Mouse (Mus musculus): Measurements from ENCODE around the gene Borcs7. TPM values are rescaled to one million over a fixed set of nuclear protein-coding genes. Genes with fewer than 3 reads are reported as not detected.

Gene Borcs7
- polyA plus RNA-seq, 2 experiments, result 9.5 to 13.5 TPM

DNA sequence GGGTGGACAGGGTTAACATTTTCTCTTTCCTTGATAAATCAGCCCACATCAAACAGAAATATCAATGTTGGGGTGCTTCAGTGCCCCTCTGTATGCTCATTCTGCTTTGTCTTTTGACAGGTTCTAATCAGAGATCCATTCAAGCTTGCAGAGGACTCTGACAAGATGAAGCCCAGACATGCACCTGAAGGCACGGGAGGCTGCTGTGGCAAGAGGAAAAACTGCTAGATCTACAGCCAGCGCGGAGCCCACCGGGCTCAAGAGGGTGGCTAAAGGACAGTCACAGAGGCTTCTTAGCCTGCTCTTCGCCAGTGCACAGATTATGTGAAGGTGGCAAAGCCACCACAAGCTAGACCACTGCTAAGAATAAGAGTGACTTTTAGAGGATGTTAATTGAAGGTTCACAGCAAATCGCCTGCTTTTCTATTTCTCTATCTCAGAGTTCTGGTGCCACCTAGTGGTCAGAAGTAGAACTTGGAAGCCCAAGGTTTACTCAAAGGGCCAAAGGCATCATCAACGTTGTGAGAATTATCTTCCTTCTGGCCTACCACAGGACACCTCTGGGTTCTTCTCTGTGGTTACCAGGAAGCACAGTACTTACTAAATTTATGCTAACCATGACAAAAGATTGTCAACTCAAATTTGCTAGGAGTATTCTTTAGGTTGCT, 50.8 kb downstream of the Borcs7 start:
- Histone ChIP-seq H3K4me2 (replicated peaks; ENCODE audit: low read depth, low read length, severe bottlenecking) (no peak overlapping the region), H3K27me3 (ENCODE audit: control insufficient read depth, insufficient read depth, low read length) (no peaks in the 10 kb centered on the region), H3K27ac (replicated peaks; ENCODE audit: low read depth, low read length) (no peak overlapping the region), H3K4me1 (ENCODE audit: control insufficient read depth, insufficient read depth, low read length) (no peaks in the 10 kb centered on the region), H3K36me3 (ENCODE audit: control insufficient read depth, insufficient read depth, low read length) (peaks cover 16% of the 10 kb centered on the region), H3K4me3 (replicated peaks; ENCODE audit: low read length) (no peak overlapping the region), H3K9ac (ENCODE audit: low read depth, low read length, severe bottlenecking) (no peak overlapping the region), H3K9me3 (ENCODE audit: control insufficient read depth, low read length) (no peaks in the 10 kb centered on the region)
- TF ChIP-seq POLR2A (IDR thresholded peaks at IDR 0.05; ENCODE audit: borderline replicate concordance, extremely low read depth, insufficient read depth, insufficient read length), result no peak
- 55% methylated on average over 7 of the region's 7 CpGs for WGBS
- DNase-seq (ENCODE audit: low spot score) (peak; percentile 78), ATAC-seq (ENCODE audit: low FRiP score, low read depth) (no peak; the same call in 1 of the 2 replicates)

DNA sequence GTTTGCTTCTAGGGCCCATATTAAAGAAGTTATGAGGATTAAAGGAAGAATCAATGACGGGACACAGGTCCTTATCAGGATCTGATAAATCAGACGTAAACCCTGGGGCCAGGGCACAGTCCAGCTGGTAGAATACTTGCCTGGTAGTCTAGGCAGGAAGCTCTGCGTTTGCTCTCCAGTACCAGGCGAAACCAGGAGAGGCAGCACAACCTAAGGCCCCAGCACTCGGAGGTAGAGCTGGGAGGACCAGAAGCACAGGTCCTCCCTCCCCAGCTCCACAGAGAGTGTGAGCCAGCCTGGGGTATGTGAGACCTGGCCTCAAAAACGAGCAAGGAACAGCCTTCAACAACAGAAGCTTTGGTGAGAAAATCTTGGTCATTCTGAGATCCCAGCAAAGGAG, 51.9 kb downstream of the Borcs7 start:
- TF ChIP-seq POLR2A (IDR thresholded peaks at IDR 0.05; ENCODE audit: borderline replicate concordance, extremely low read depth, insufficient read depth, insufficient read length), result no peak
- H3K9ac ChIP-seq (ENCODE audit: low read depth, low read length, severe bottlenecking), result no peak overlapping the region
- H3K4me1 ChIP-seq (ENCODE audit: control insufficient read depth, insufficient read depth, low read length), result no peaks in the 10 kb centered on the region
- H3K4me2 ChIP-seq (replicated peaks; ENCODE audit: low read depth, low read length, severe bottlenecking), result no peak overlapping the region
- H3K27ac ChIP-seq (replicated peaks; ENCODE audit: low read depth, low read length), result no peak overlapping the region
- 35% methylated on average over 6 of the region's 6 CpGs for WGBS
- H3K27me3 ChIP-seq (ENCODE audit: control insufficient read depth, insufficient read depth, low read length), result no peaks in the 10 kb centered on the region
- no peaks in the 10 kb centered on the region for H3K9me3 ChIP-seq (ENCODE audit: control insufficient read depth, low read length)
- DNase-seq (ENCODE audit: low spot score) (no peak), ATAC-seq (ENCODE audit: low FRiP score, low read depth) (no peak)
- H3K36me3 ChIP-seq (ENCODE audit: control insufficient read depth, insufficient read depth, low read length), result peaks cover 16% of the 10 kb centered on the region
- H3K4me3 ChIP-seq (replicated peaks; ENCODE audit: low read length), result no peak overlapping the region

DNA sequence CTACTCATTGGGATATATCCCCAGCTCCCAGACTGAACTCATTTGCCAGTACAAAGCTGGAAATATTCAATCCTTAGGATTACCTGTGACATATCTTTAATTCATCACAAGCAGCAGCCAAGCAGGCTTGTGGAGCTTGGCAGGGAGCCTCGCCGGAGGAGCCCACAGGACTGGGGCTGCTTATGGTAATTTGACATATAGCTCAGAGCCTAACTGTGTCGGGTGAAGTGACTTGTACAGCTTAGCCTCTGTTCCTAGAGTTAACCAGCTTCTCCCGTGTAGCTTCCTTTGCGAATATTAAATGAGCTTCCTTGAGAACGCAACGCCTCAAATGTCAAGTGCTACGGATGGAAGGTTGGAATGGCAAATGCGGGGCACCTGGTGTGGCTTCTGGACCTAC, 55.0 kb downstream of the Borcs7 start:
- ATAC-seq (ENCODE audit: low FRiP score, low read depth) (no peak), DNase-seq (ENCODE audit: low spot score) (no peak)
- H3K4me3 ChIP-seq (replicated peaks; ENCODE audit: low read length), result no peak overlapping the region

DNA sequence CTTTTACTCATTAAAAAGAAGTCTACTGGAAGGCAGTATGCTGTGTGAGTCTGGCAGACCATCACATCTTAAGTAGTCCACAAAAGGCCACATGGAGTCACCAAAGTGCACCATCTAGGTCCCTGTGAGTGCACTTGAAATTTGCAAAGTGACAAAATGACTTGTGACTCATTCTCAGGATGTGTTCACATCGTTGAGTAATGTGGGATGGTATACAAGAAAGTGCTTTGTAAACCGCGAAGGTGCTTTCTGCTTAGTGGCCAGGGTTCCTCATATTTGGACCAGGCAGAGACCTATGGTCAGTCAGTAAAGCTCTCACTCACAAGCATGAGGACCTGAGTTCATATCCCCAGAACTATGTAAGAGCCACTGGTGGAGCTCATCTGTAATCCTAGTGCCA, 58.1 kb downstream of the Borcs7 start:
- no peaks in the 10 kb centered on the region for H3K27me3 ChIP-seq (ENCODE audit: control insufficient read depth, insufficient read depth, low read length)
- ATAC-seq (ENCODE audit: low FRiP score, low read depth) (no peak), DNase-seq (ENCODE audit: low spot score) (no peak)
- no peak overlapping the region for H3K4me2 ChIP-seq (replicated peaks; ENCODE audit: low read depth, low read length, severe bottlenecking)
- WGBS, result 90% methylated on average over 3 of the region's 3 CpGs
- H3K9me3 ChIP-seq (ENCODE audit: control insufficient read depth, low read length), result no peaks in the 10 kb centered on the region
- H3K4me3 ChIP-seq (replicated peaks; ENCODE audit: low read length), result no peak overlapping the region
- no peak overlapping the region for H3K9ac ChIP-seq (ENCODE audit: low read depth, low read length, severe bottlenecking)
- no peaks in the 10 kb centered on the region for H3K4me1 ChIP-seq (ENCODE audit: control insufficient read depth, insufficient read depth, low read length)
- TF ChIP-seq POLR2A (IDR thresholded peaks at IDR 0.05; ENCODE audit: borderline replicate concordance, extremely low read depth, insufficient read depth, insufficient read length), result no peak
- no peak overlapping the region for H3K27ac ChIP-seq (replicated peaks; ENCODE audit: low read depth, low read length)
- no peaks in the 10 kb centered on the region for H3K36me3 ChIP-seq (ENCODE audit: control insufficient read depth, insufficient read depth, low read length)

More for the DNA sequence above, 55.0 kb downstream of the Borcs7 start:
- TF ChIP-seq POLR2A (IDR thresholded peaks at IDR 0.05; ENCODE audit: borderline replicate concordance, extremely low read depth, insufficient read depth, insufficient read length), result no peak
- no peak overlapping the region for H3K9ac ChIP-seq (ENCODE audit: low read depth, low read length, severe bottlenecking)
- no peaks in the 10 kb centered on the region for H3K36me3 ChIP-seq (ENCODE audit: control insufficient read depth, insufficient read depth, low read length)
- no peaks in the 10 kb centered on the region for H3K27me3 ChIP-seq (ENCODE audit: control insufficient read depth, insufficient read depth, low read length)
- H3K4me2 ChIP-seq (replicated peaks; ENCODE audit: low read depth, low read length, severe bottlenecking), result no peak overlapping the region
- no peaks in the 10 kb centered on the region for H3K4me1 ChIP-seq (ENCODE audit: control insufficient read depth, insufficient read depth, low read length)
- WGBS, result 73% methylated on average over 9 of the region's 9 CpGs
- no peaks in the 10 kb centered on the region for H3K9me3 ChIP-seq (ENCODE audit: control insufficient read depth, low read length)
- no peak overlapping the region for H3K27ac ChIP-seq (replicated peaks; ENCODE audit: low read depth, low read length)

DNA sequence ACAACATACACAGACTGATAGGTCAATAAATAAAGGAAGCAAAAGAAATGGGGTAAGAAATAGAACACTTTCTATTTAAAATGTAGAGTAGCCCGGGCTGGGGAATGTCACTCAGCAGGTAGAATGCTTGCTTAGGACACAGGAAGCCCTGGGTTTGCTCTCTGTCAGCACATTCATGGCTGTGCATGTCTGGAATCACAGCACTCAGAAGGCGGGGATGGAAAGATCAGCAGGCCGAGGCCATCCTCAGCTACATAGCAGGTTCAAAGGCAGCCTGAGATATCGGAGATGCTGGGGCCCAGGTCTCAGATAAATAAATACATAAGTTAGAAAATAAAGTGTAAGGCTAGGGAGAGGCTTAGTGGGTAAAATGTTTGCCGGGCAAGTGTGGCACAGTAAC, 62.5 kb downstream of the Borcs7 start:
- Histone ChIP-seq H3K9me3 (ENCODE audit: control insufficient read depth, low read length) (no peaks in the 10 kb centered on the region), H3K4me2 (replicated peaks; ENCODE audit: low read depth, low read length, severe bottlenecking) (no peak overlapping the region), H3K27me3 (ENCODE audit: control insufficient read depth, insufficient read depth, low read length) (no peaks in the 10 kb centered on the region), H3K9ac (ENCODE audit: low read depth, low read length, severe bottlenecking) (no peak overlapping the region), H3K36me3 (ENCODE audit: control insufficient read depth, insufficient read depth, low read length) (no peaks in the 10 kb centered on the region), H3K27ac (replicated peaks; ENCODE audit: low read depth, low read length) (no peak overlapping the region), H3K4me1 (ENCODE audit: control insufficient read depth, insufficient read depth, low read length) (no peaks in the 10 kb centered on the region), H3K4me3 (replicated peaks; ENCODE audit: low read length) (no peak overlapping the region)
- TF ChIP-seq POLR2A (IDR thresholded peaks at IDR 0.05; ENCODE audit: borderline replicate concordance, extremely low read depth, insufficient read depth, insufficient read length), result no peak
- WGBS, result 88% methylated on average over 5 of the region's 5 CpGs
- ATAC-seq (ENCODE audit: low FRiP score, low read depth) (no peak), DNase-seq (ENCODE audit: low spot score) (no peak)

Other genes with a start within 250 kb of the Borcs7 start
- gene Trim8, start 188.2 kb upstream of the Borcs7 start, polyA plus RNA-seq (2012; rRNA removed), result 22.7 and 32.5 TPM in 2 replicates
- gene Trim8, start 188.2 kb upstream of the Borcs7 start, polyA plus RNA-seq (2014; fragmentation: Nextera tagmentation; extraction: Ambion mirVana), result 21.5 and 23.1 TPM in 2 replicates
- 93.0 and 120 TPM in 2 replicates for gene Arl3, start 116.7 kb upstream of the Borcs7 start, polyA plus RNA-seq (2012; rRNA removed)
- 87.2 and 97.8 TPM in 2 replicates for gene Arl3, start 116.7 kb upstream of the Borcs7 start, polyA plus RNA-seq (2014; fragmentation: Nextera tagmentation; extraction: Ambion mirVana)
- 26.4 and 26.7 TPM in 2 replicates for gene Sfxn2, start 116.5 kb upstream of the Borcs7 start, polyA plus RNA-seq (2012; rRNA removed)
- 21.2 and 22.0 TPM in 2 replicates for gene Sfxn2, start 116.5 kb upstream of the Borcs7 start, polyA plus RNA-seq (2014; fragmentation: Nextera tagmentation; extraction: Ambion mirVana)
- gene Wbp1l, start 90.8 kb upstream of the Borcs7 start, polyA plus RNA-seq (2012; rRNA removed), result 44.0 and 54.1 TPM in 2 replicates
- gene Wbp1l, start 90.8 kb upstream of the Borcs7 start, polyA plus RNA-seq (2014; fragmentation: Nextera tagmentation; extraction: Ambion mirVana), result 42.6 and 43.8 TPM in 2 replicates
- 0.20 and 0.22 TPM in 2 replicates for gene Cyp17a1, start 16.7 kb upstream of the Borcs7 start, polyA plus RNA-seq (2012; rRNA removed)
- gene Cyp17a1, start 16.7 kb upstream of the Borcs7 start, polyA plus RNA-seq (2014; fragmentation: Nextera tagmentation; extraction: Ambion mirVana), result 0.23 and 0.47 TPM in 2 replicates
- 13.1 and 16.2 TPM in 2 replicates for gene As3mt, start 17.6 kb downstream of the Borcs7 start, polyA plus RNA-seq (2012; rRNA removed)
- 26.8 and 28.2 TPM in 2 replicates for gene As3mt, start 17.6 kb downstream of the Borcs7 start, polyA plus RNA-seq (2014; fragmentation: Nextera tagmentation; extraction: Ambion mirVana)
- 6.7 and 9.8 TPM in 2 replicates for gene Cnnm2, start 71.7 kb downstream of the Borcs7 start, polyA plus RNA-seq (2012; rRNA removed)
- 4.8 TPM in 2 replicates for gene Cnnm2, start 71.7 kb downstream of the Borcs7 start, polyA plus RNA-seq (2014; fragmentation: Nextera tagmentation; extraction: Ambion mirVana)